Mouse (Mus musculus): ENCODE measurements around the gene Etfdh. TPM values are rescaled to one million over a fixed set of nuclear protein-coding genes. Genes with fewer than 3 reads are reported as not detected.
A peak's percentile ranks its signal among the peaks of the same experiment; 100 is the strongest.

Gene Etfdh
- polyA plus RNA-seq, 1 experiment: 354 TPM

GRCm38 (mm10) chr3:79656682-79657081 lies 27.4 kb upstream of the Etfdh start:
- no peak overlapping the region for H3K4me3 ChIP-seq (ENCODE audit: insufficient read depth, low read depth, low read length)
- H3K27me3 ChIP-seq (replicated peaks; ENCODE audit: control insufficient read depth, insufficient read depth, low read length): no peaks in the 10 kb centered on the region; the same call in 1 of the 2 replicates
- DNase-seq: peak; percentile 6
- no peak for TF ChIP-seq CTCF (conservative IDR thresholded peaks at IDR 0.05; ENCODE audit: insufficient read depth, insufficient read length, low read depth, low read length)
- no peak for TF ChIP-seq POLR2A (IDR thresholded peaks at IDR 0.05; ENCODE audit: low read depth, low read length)
- no peaks in the 10 kb centered on the region for H3K4me1 ChIP-seq (ENCODE audit: control insufficient read depth, insufficient read depth, low read length)
- H3K36me3 ChIP-seq (ENCODE audit: control insufficient read depth, insufficient read depth, low read length): no peaks in the 10 kb centered on the region
- 40% methylated on average over 5 of the region's 5 CpGs for WGBS
- no peak overlapping the region for H3K27ac ChIP-seq (ENCODE audit: insufficient read depth, low read depth, low read length)

DNA sequence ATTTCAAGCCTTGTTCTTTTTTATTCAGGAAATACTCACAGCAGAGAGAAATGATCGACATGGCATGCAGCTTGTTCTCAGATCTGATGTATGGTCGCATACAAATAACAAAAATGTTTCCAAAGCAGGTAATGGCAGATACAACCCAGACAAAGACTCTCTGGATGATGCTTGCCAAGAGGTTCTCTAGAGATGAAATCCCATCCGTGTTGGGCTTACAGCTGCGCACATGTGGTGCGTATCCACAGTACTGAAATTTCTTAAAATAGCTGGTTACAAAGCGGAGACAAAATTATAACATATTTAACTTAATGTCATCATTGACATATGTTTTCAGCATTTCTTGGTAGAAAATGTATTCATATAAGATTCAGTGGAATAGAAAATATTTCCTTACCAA lies 22.8 kb upstream of the Etfdh start:
- 91% methylated on average over 6 of the region's 6 CpGs for WGBS
- no peak overlapping the region for H3K27ac ChIP-seq (ENCODE audit: insufficient read depth, low read depth, low read length)
- no peaks in the 10 kb centered on the region for H3K36me3 ChIP-seq (ENCODE audit: control insufficient read depth, insufficient read depth, low read length)
- H3K27me3 ChIP-seq (replicated peaks; ENCODE audit: control insufficient read depth, insufficient read depth, low read length): no peaks in the 10 kb centered on the region
- no peak for TF ChIP-seq POLR2A (IDR thresholded peaks at IDR 0.05; ENCODE audit: low read depth, low read length)
- no peak for TF ChIP-seq CTCF (conservative IDR thresholded peaks at IDR 0.05; ENCODE audit: insufficient read depth, insufficient read length, low read depth, low read length)
- no peak overlapping the region for H3K4me3 ChIP-seq (ENCODE audit: insufficient read depth, low read depth, low read length)
- no peaks in the 10 kb centered on the region for H3K4me1 ChIP-seq (ENCODE audit: control insufficient read depth, insufficient read depth, low read length)
- no peak for DNase-seq

GRCm38 (mm10) chr3:79628561-79629415 lies 512 bp downstream of the Etfdh start, which contains the start of gene 4930579G24Rik:
Gene 4930579G24Rik, plus strand, starts transcription at chr3:79629079.
- peak; percentile 99 for DNase-seq
- Histone ChIP-seq H3K27ac (ENCODE audit: insufficient read depth, low read depth, low read length) (peak within 1 kb of the TSS; percentile 73), H3K36me3 (ENCODE audit: control insufficient read depth, insufficient read depth, low read length) (no peaks in the 10 kb centered on the region), H3K4me3 (ENCODE audit: insufficient read depth, low read depth, low read length) (peak within 1 kb of the TSS; percentile 66), H3K4me1 (ENCODE audit: control insufficient read depth, insufficient read depth, low read length) (peaks cover 4% of the 10 kb centered on the region), H3K27me3 (replicated peaks; ENCODE audit: control insufficient read depth, insufficient read depth, low read length) (no peaks in the 10 kb centered on the region)
- under 1% methylated on average over 60 of the region's 60 CpGs for WGBS
- peak; percentile 73 for TF ChIP-seq POLR2A (IDR thresholded peaks at IDR 0.05; ENCODE audit: low read depth, low read length)
- TF ChIP-seq CTCF (conservative IDR thresholded peaks at IDR 0.05; ENCODE audit: insufficient read depth, insufficient read length, low read depth, low read length): no peak

DNA sequence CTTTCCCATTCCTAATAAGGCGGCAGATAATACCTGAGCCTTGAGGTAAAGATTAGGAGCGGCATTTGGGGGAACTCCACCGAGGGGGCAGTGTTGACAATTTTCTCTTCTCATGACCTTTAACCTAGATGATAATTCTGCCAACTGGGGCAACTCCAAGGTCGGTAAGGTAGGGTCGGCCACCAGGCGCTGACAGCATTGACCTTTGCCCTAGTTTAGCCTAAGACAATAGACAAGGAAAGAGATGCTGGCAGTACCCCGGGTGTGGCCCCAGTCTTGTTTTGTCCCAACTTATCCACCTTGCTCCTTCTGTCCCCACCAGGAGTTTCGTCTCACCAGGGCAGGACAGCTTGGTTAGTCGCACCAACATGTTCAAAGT lies 1.1 kb downstream of the Etfdh start:
- Histone ChIP-seq H3K27ac (ENCODE audit: insufficient read depth, low read depth, low read length) (peak overlapping the region; percentile 73), H3K4me3 (ENCODE audit: insufficient read depth, low read depth, low read length) (peak overlapping the region; percentile 66), H3K36me3 (ENCODE audit: control insufficient read depth, insufficient read depth, low read length) (no peaks in the 10 kb centered on the region), H3K4me1 (ENCODE audit: control insufficient read depth, insufficient read depth, low read length) (peaks cover 4% of the 10 kb centered on the region), H3K27me3 (replicated peaks; ENCODE audit: control insufficient read depth, insufficient read depth, low read length) (no peaks in the 10 kb centered on the region)
- under 1% methylated on average over 9 of the region's 9 CpGs for WGBS
- TF ChIP-seq POLR2A (IDR thresholded peaks at IDR 0.05; ENCODE audit: low read depth, low read length) (no peak), CTCF (conservative IDR thresholded peaks at IDR 0.05; ENCODE audit: insufficient read depth, insufficient read length, low read depth, low read length) (no peak)
- peak; percentile 73 for DNase-seq

- TF ChIP-seq POLR2A (IDR thresholded peaks at IDR 0.05; ENCODE audit: low read depth, low read length) (no peak), CTCF (conservative IDR thresholded peaks at IDR 0.05; ENCODE audit: insufficient read depth, insufficient read length, low read depth, low read length) (no peak)
- peaks cover 4% of the 10 kb centered on the region for H3K4me1 ChIP-seq (ENCODE audit: control insufficient read depth, insufficient read depth, low read length)
- 7% methylated on average over 10 of the region's 10 CpGs for WGBS
- no peaks in the 10 kb centered on the region for H3K36me3 ChIP-seq (ENCODE audit: control insufficient read depth, insufficient read depth, low read length)
- H3K4me3 ChIP-seq (ENCODE audit: insufficient read depth, low read depth, low read length): peak overlapping the region; percentile 66
- no peaks in the 10 kb centered on the region for H3K27me3 ChIP-seq (replicated peaks; ENCODE audit: control insufficient read depth, insufficient read depth, low read length)
- no peak for DNase-seq
- peak overlapping the region; percentile 73 for H3K27ac ChIP-seq (ENCODE audit: insufficient read depth, low read depth, low read length)
Measured at GRCm38 (mm10) chr3:79627484-79628181, 1.7 kb downstream of the Etfdh start.

DNA sequence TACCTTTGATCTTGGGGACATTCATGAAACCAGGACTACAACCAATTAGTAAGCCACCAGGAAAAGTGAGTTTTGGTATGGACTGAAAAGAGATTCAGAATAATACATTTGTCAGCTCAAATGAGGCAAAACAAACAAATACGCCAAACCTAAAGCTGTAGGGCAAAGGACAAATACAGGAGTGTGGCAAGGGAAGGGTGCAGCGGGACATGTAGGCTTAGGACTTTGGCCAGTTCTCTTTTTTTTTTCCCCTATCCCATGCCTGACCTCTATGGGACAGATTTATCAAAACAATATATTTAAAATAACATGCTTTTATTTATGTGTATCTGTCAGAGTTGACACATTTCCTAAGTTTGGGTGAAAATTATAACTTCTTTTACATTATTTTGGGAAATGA lies 19.4 kb downstream of the Etfdh start:
- DNase-seq: no peak
- no peaks in the 10 kb centered on the region for H3K27me3 ChIP-seq (replicated peaks; ENCODE audit: control insufficient read depth, insufficient read depth, low read length)
- H3K4me3 ChIP-seq (ENCODE audit: insufficient read depth, low read depth, low read length): no peak overlapping the region
- WGBS: 59% methylated on average over 2 of the region's 2 CpGs
- no peak for TF ChIP-seq CTCF (conservative IDR thresholded peaks at IDR 0.05; ENCODE audit: insufficient read depth, insufficient read length, low read depth, low read length)
- no peak for TF ChIP-seq POLR2A (IDR thresholded peaks at IDR 0.05; ENCODE audit: low read depth, low read length)
- no peak overlapping the region for H3K27ac ChIP-seq (ENCODE audit: insufficient read depth, low read depth, low read length)
- no peaks in the 10 kb centered on the region for H3K4me1 ChIP-seq (ENCODE audit: control insufficient read depth, insufficient read depth, low read length)
- H3K36me3 ChIP-seq (ENCODE audit: control insufficient read depth, insufficient read depth, low read length): peaks cover 10% of the 10 kb centered on the region

DNA sequence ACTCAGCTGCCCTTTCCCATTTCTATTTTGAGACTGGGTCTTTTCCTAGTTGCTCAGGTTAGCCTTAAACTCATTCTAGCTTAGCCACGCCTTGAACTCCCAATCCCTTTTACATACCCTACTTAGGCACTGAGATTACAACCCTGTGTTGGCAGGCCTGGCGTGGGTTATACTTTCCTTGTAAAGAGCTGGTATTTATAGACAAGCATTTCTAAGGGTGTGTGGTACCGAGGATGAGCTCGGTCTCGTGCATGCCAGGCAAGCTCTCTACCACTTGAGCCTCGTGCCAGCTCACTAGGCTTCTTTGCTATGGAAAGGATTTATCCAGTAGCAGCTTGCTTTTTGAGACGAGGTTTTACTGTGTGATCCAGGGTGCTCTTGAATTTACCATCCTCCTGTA lies 33.8 kb downstream of the Etfdh start:
- H3K4me1 ChIP-seq (ENCODE audit: control insufficient read depth, insufficient read depth, low read length): peaks cover 9% of the 10 kb centered on the region; the same call in 1 of the 2 replicates
- 92% methylated on average over 7 of the region's 7 CpGs for WGBS
- no peak overlapping the region for H3K4me3 ChIP-seq (ENCODE audit: insufficient read depth, low read depth, low read length)
- H3K36me3 ChIP-seq (ENCODE audit: control insufficient read depth, insufficient read depth, low read length): peaks cover 12% of the 10 kb centered on the region
- H3K27ac ChIP-seq (ENCODE audit: insufficient read depth, low read depth, low read length): no peak overlapping the region
- TF ChIP-seq POLR2A (IDR thresholded peaks at IDR 0.05; ENCODE audit: low read depth, low read length) (no peak), CTCF (conservative IDR thresholded peaks at IDR 0.05; ENCODE audit: insufficient read depth, insufficient read length, low read depth, low read length) (no peak)
- no peak for DNase-seq
- H3K27me3 ChIP-seq (replicated peaks; ENCODE audit: control insufficient read depth, insufficient read depth, low read length): no peaks in the 10 kb centered on the region
